Mouse (Mus musculus) CH12.LX (cell line): ENCODE data around the gene Ugt1a8. TPM values are rescaled to one million over a fixed set of nuclear protein-coding genes. Genes with fewer than 3 reads are reported as not detected.
"Not testable (repeated sequence)": the region's sequence is repeated elsewhere in the genome, so short reads cannot be mapped to it uniquely, and the experiment has no call there.

Experiments
- DNase-seq: peaks from one replicate; pipeline ENCODE4 v3.0.0-alpha.2; 2013; ENCODE audit errors: extremely low read depth
- H3K27ac ChIP-seq: 2 replicates; pipeline ENCODE4 v1.5.1; 2012; ENCODE audit warnings: low read depth, mild to moderate bottlenecking, control low read depth, moderate library complexity; ENCODE audit not compliant: insufficient read depth
- H3K27me3 ChIP-seq: replicated peaks from 2 replicates; pipeline ENCODE3; 2012; ENCODE audit warnings: inconsistent platforms
- H3K36me3 ChIP-seq, 2 experiments: replicated peaks in 1 of 2; 2 replicates each; pipeline versions ENCODE3 to v1.6.1; 2012; ENCODE audit warnings: inconsistent platforms in 1 of 2, low read length in 1 of 2, mild to moderate bottlenecking in 1 of 2, mixed read lengths in 1 of 2, moderate library complexity in 1 of 2; ENCODE audit not compliant: control insufficient read depth in 1 of 2, insufficient read depth in 1 of 2
- H3K4me1 ChIP-seq, 2 experiments: 2 replicates each; pipeline ENCODE4 v1.6.1; 2012; ENCODE audit warnings: inconsistent platforms in 1 of 2, moderate library complexity in 1 of 2; ENCODE audit not compliant: insufficient read depth in 2 of 2, control insufficient read depth in 1 of 2
- H3K4me2 ChIP-seq: 2 replicates; pipeline ENCODE4 v1.6.1; 2012; ENCODE audit warnings: low read depth, mild to moderate bottlenecking, control low read depth; ENCODE audit not compliant: poor library complexity, insufficient read depth, severe bottlenecking
- H3K4me3 ChIP-seq, 3 experiments: fragments of 150-350 bp in 1 of 3; sonication (generic) in 1 of 3; replicated peaks in 1 of 3; 2 replicates each; pipeline versions ENCODE3 to v1.5.1; 2011 to 2012; ENCODE audit warnings: low read depth in 2 of 3, low read length in 2 of 3, mild to moderate bottlenecking in 2 of 3, moderate library complexity in 2 of 3, control low read depth in 1 of 3, improper control_type of control experiment in 1 of 3, inconsistent platforms in 1 of 3, mixed read lengths in 1 of 3; ENCODE audit not compliant: poor library complexity in 1 of 3
- H3K79me2 ChIP-seq: replicated peaks from 2 replicates; pipeline ENCODE4 v1.6.1; 2012; ENCODE audit warnings: mild to moderate bottlenecking, moderate library complexity; ENCODE audit not compliant: control insufficient read depth, poor library complexity, insufficient read depth, severe bottlenecking; ENCODE audit errors: extremely low read depth
- H3K9ac ChIP-seq: 2 replicates; pipeline ENCODE4 v1.6.1; 2012; ENCODE audit warnings: low read depth, mild to moderate bottlenecking, control low read depth, moderate library complexity; ENCODE audit not compliant: insufficient read depth
- H3K9me3 ChIP-seq: replicated peaks from 2 replicates; pipeline ENCODE3; 2012; ENCODE audit warnings: low read length, inconsistent platforms, mixed read lengths
- BHLHE40 ChIP-seq: IDR thresholded peaks from 2 replicates; pipeline ENCODE4 v1.6.1; 2011; ENCODE audit warnings: mild to moderate bottlenecking, low read depth, low read length, improper control_type of control experiment
- CHD2 ChIP-seq: IDR thresholded peaks from 2 replicates; pipeline ENCODE4 v1.6.1; 2011; ENCODE audit warnings: low read length, improper control_type of control experiment
- CTCF ChIP-seq, 2 experiments: IDR thresholded peaks in 1 of 2; conservative IDR thresholded peaks in 1 of 2; 2 replicates each; pipeline ENCODE4 v1.5.1; 2011 to 2012; ENCODE audit warnings: low read depth in 2 of 2, low read length in 2 of 2, improper control_type of control experiment in 1 of 2, inconsistent platforms in 1 of 2, mild to moderate bottlenecking in 1 of 2, moderate library complexity in 1 of 2
- E2F4 ChIP-seq: IDR thresholded peaks from 2 replicates; pipeline ENCODE4 v1.6.1; 2011; ENCODE audit warnings: low read depth, low read length, improper control_type of control experiment; ENCODE audit not compliant: insufficient replicate concordance
- EP300 ChIP-seq: IDR thresholded peaks from 2 replicates; pipeline ENCODE4 v1.6.1; 2011; ENCODE audit warnings: low read length, improper control_type of control experiment
- ETS1 ChIP-seq: conservative IDR thresholded peaks from 2 replicates; pipeline ENCODE4 v1.6.1; 2012; ENCODE audit warnings: low read depth, mild to moderate bottlenecking, inconsistent platforms, low read length, improper control_type of control experiment, moderate library complexity
- GABPA ChIP-seq: IDR thresholded peaks from 2 replicates; pipeline ENCODE4 v1.6.1; 2012; ENCODE audit warnings: low read depth, low read length, improper control_type of control experiment, inconsistent platforms; ENCODE audit not compliant: insufficient replicate concordance
- JUN ChIP-seq: IDR thresholded peaks from 2 replicates; pipeline ENCODE4 v1.6.1; 2011; ENCODE audit warnings: low read depth, mild to moderate bottlenecking, low read length, improper control_type of control experiment, moderate library complexity; ENCODE audit not compliant: insufficient read depth
- JUND ChIP-seq: conservative IDR thresholded peaks from 2 replicates; pipeline ENCODE4 v1.6.1; 2011; ENCODE audit warnings: low read depth, low read length, improper control_type of control experiment
- MXI1 ChIP-seq: IDR thresholded peaks from 2 replicates; pipeline ENCODE4 v1.6.1; 2011; ENCODE audit warnings: mild to moderate bottlenecking, low read depth, low read length, improper control_type of control experiment
- MYC ChIP-seq: IDR thresholded peaks from 2 replicates; pipeline ENCODE4 v1.6.1; 2011; ENCODE audit warnings: low read depth, mild to moderate bottlenecking, improper control_type of control experiment, low read length
- NELFE ChIP-seq: IDR thresholded peaks from 2 replicates; pipeline ENCODE4 v1.6.1; 2011; ENCODE audit warnings: low read depth, low read length, improper control_type of control experiment
- NRF1 ChIP-seq: IDR thresholded peaks from 2 replicates; pipeline ENCODE4 v1.6.1; 2014; ENCODE audit warnings: low read depth, mild to moderate bottlenecking, inconsistent platforms, low read length, improper control_type of control experiment, moderate library complexity
- RAD21 ChIP-seq: IDR thresholded peaks from 2 replicates; pipeline ENCODE4 v1.6.1; 2011; ENCODE audit warnings: low read depth, mild to moderate bottlenecking, low read length, improper control_type of control experiment, moderate library complexity
- TCF12 ChIP-seq: IDR thresholded peaks from 2 replicates; pipeline ENCODE4 v1.6.1; 2014; ENCODE audit warnings: low read depth, mild to moderate bottlenecking, inconsistent platforms, low read length, improper control_type of control experiment
- UBTF ChIP-seq: IDR thresholded peaks from 2 replicates; pipeline ENCODE4 v1.6.1; 2012; ENCODE audit warnings: low read depth, mild to moderate bottlenecking, inconsistent platforms, low read length, improper control_type of control experiment, moderate library complexity
- USF1 ChIP-seq: IDR thresholded peaks from 2 replicates; pipeline ENCODE4 v1.6.1; 2014; ENCODE audit warnings: low read depth, mild to moderate bottlenecking, inconsistent platforms, low read length, improper control_type of control experiment
- ZMIZ1 ChIP-seq: IDR thresholded peaks from 2 replicates; pipeline ENCODE4 v1.6.1; 2012; ENCODE audit warnings: low read depth, mild to moderate bottlenecking, inconsistent platforms, low read length, improper control_type of control experiment
- dilution Hi-C: fragments of 300-500 bp; cut with MboI; formaldehyde crosslinking; loops from 2 replicates; pipeline ENCODE4 v1.14.3; 2020; ENCODE audit warnings: low sequenced_read_pairs; ENCODE audit not compliant: extremely low pct_unique_long_range_greater_than_20kb, extremely low pct_ligation_motif_present
- in situ Hi-C: fragments of 300-500 bp; cut with MboI; formaldehyde crosslinking; loops from 3 replicates; pipeline ENCODE4 v1.14.3; 2019; ENCODE audit warnings: low sequenced_read_pairs, low pct_ligation_motif_present, low pct_unique_long_range_greater_than_20kb, mixed read lengths
- polyA plus RNA-seq: library from polyadenylated mRNA; unstranded; fragments of >175 nt; gene quantifications from 2 replicates; pipeline ENCODE4 v1.2.1, GENCODE M21; 2012; ENCODE audit warnings: low read depth; ENCODE audit not compliant: insufficient read length
- total RNA-seq, 2 experiments: library from RNA; depleted of rRNA; stranded (reverse); fragments of 300-350 nt in 1 of 2; fragments of >200 nt in 1 of 2; gene quantifications; 2 replicates each; pipeline ENCODE4 v1.2.3; 2012 to 2014

Ugt1a8 gene
- total and polyA plus RNA-seq, 3 experiments: not detected

DNA sequence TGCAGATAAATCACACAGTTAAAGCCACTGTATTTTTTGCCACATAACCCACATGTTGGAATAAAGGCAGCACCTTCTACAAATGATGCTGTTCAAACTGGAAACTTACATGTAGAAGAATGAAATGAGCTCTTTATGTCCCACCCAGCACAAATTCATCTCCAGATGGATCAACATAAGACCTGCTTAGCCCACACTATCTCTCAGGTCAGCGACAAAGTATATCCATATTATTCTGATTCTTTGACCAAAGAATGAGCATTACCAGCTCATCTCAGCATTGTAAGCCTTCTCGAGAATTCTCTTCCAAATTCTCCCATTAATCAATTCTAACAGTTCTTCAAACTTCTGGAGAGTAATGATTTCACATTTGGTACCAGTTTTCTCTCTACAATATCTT lies 134.6 kb downstream of the Ugt1a8 start:
- no peaks in the 10 kb centered on the region for H3K27me3 ChIP-seq
- dilution Hi-C loops: no loop called here

DNA sequence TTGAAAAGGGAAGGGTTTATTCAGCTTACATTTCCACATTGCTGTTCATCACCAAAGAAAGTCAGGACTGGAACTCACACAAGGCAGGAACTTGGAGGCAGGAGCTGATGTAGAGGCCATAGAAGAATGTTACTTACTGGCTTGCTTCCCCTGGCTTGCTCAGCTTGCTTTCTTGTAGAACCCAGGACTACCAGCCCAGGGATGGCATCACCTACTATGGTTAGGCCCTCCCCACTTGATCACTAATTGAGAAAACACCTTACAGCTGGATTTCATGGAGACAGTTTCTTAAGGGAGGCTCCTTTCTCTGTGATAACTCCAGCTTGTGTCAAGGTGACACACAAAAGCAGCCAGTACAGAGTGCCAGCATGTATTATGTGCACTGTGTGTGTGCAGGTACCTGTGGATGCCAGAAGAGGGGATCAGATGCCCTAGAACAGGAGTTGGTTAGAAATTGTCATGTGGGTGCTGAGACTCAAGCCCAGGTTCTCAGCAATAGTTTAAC lies 135.4 kb downstream of the Ugt1a8 start:
- H3K4me1 ChIP-seq, H3K27ac ChIP-seq, DNase-seq, H3K9ac ChIP-seq, H3K36me3 ChIP-seq, in situ Hi-C loops, H3K79me2 ChIP-seq, H3K27me3 ChIP-seq, H3K4me2 ChIP-seq, H3K4me3 ChIP-seq, dilution Hi-C loops: not testable (repeated sequence)
- H3K9me3 ChIP-seq: peaks cover 57% of the 10 kb centered on the region

More for the DNA sequence above, 134.6 kb downstream of the Ugt1a8 start:
- H3K4me2 ChIP-seq: no peak overlapping the region
- H3K79me2 ChIP-seq: no peaks in the 10 kb centered on the region
- in situ Hi-C loops: no loop called here
- no peaks in the 10 kb centered on the region for H3K36me3 ChIP-seq
- H3K9me3 ChIP-seq: peaks cover 59% of the 10 kb centered on the region
- no peak overlapping the region for H3K4me3 ChIP-seq
- H3K27ac ChIP-seq: no peak overlapping the region
- DNase-seq: no peak
- no peak overlapping the region for H3K9ac ChIP-seq
- no peak for TF ChIP-seq E2F4
- no peak for TF ChIP-seq MXI1
- TF ChIP-seq TCF12: no peak
- TF ChIP-seq RAD21: no peak
- no peak for TF ChIP-seq EP300
- no peak for TF ChIP-seq CTCF (conservative IDR thresholded peaks at IDR 0.05 in 1 of 2, IDR thresholded peaks at IDR 0.05 in 1 of 2; ENCODE audit: low read depth in 2 of 2, low read length in 2 of 2)
- no peak for TF ChIP-seq BHLHE40
- no peak for TF ChIP-seq CHD2
- no peak for TF ChIP-seq GABPA
- TF ChIP-seq MYC: no peak
- TF ChIP-seq ZMIZ1: no peak
- no peak for TF ChIP-seq USF1
- TF ChIP-seq NELFE: no peak
- no peak for TF ChIP-seq ETS1
- no peak for TF ChIP-seq UBTF
- TF ChIP-seq NRF1: no peak
- TF ChIP-seq JUND: no peak
- TF ChIP-seq JUN: no peak
- 0 out of 4 replicates have a peak, but pooled peaks cover 0 to 3% of the 10 kb centered on the region in 2 experiments for H3K4me1 ChIP-seq
